Mouse (Mus musculus) brain, embryonic 14.5 days (tissue): ENCODE measurements around the gene Nenf.

Source experiments
- CTCF ChIP-seq: fragments of 200-500 bp; IDR thresholded peaks from 2 replicates; pipeline ENCODE4 v1.5.1; 2012; ENCODE audit warnings: inconsistent platforms, mild to moderate bottlenecking, moderate library complexity, borderline replicate concordance; ENCODE audit not compliant: insufficient read depth, insufficient read length; ENCODE audit errors: extremely low read depth
- POLR2A ChIP-seq: fragments of 200-500 bp; IDR thresholded peaks from 2 replicates; pipeline ENCODE4 v1.6.1; 2012; ENCODE audit warnings: mild to moderate bottlenecking, inconsistent platforms, borderline replicate concordance; ENCODE audit not compliant: poor library complexity, insufficient read depth, insufficient read length, severe bottlenecking; ENCODE audit errors: extremely low read depth

- TF ChIP-seq CTCF: no peak
- no peak for TF ChIP-seq POLR2A
These were observed 19.7 kb downstream of the Nenf start for GRCm38 (mm10) chr1:191298304-191298703.
